Mouse (Mus musculus) bone marrow, adult 2 months (tissue): ENCODE measurements at regions not wholly inside any gene's neighbourhood (a gene's known extent, or its start where the extent isn't known, plus 50 kb on each side); places are given as distances from the start of the nearest gene placed in this dataset.

ENCODE experiments used
- H3K27ac ChIP-seq: fragments of 200-500 bp; 2 replicates; pipeline ENCODE4 v1.5.1; 2012; ENCODE audit warnings: low read depth, mild to moderate bottlenecking, control low read depth, inconsistent platforms, low read length; ENCODE audit not compliant: control insufficient read depth, poor library complexity, insufficient read depth
- H3K4me1 ChIP-seq: fragments of 200-500 bp; 2 replicates; pipeline ENCODE4 v1.6.1; 2011; ENCODE audit warnings: low read length; ENCODE audit not compliant: control insufficient read depth, insufficient read depth
- H3K4me3 ChIP-seq: fragments of 200-500 bp; replicated peaks from 2 replicates; pipeline ENCODE3; 2011; ENCODE audit warnings: mild to moderate bottlenecking, low read depth, low read length, control low read depth; ENCODE audit not compliant: control insufficient read depth
- CTCF ChIP-seq: fragments of 200-500 bp; IDR thresholded peaks from 2 replicates; pipeline ENCODE4 v1.5.1; 2011; ENCODE audit warnings: low read length, control low read depth; ENCODE audit not compliant: control insufficient read depth, insufficient read depth
- POLR2A ChIP-seq: fragments of 200-500 bp; IDR thresholded peaks from 2 replicates; pipeline ENCODE4 v1.6.1; 2011; ENCODE audit warnings: low read depth, mild to moderate bottlenecking, control low read depth, low read length, borderline replicate concordance; ENCODE audit not compliant: control insufficient read depth
- WGBS: fragments of 180-500 bp; shearing (Covaris S2); methylation state at CpG from one replicate; pipeline ENCODE4 v1.1.7; 2018; 5-methylcytosine and 5-hydroxymethylcytosine counted together

DNA sequence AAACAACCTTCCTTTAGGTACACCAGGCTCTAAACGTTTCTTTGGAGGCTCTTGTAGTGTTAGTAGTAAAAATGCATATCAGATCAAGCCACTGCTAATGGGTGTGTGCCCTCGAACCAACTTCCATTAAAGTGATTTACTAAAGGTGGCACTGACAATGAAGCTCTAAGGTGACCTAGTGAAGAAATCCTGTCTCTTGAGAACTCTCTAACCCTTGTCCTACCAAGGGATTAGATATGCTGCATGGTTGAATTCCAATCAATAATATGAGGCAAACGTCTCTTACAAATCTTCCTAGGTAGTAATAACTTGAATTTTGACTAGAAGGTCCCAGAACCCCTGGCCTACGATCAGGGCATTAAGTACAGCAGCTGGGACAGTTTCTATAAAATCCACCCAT is 640.7 kb downstream of the Pard3 start:
- no peak overlapping the region for H3K4me3 ChIP-seq
- TF ChIP-seq POLR2A: no peak
- no peak for TF ChIP-seq CTCF
- 69% methylated on average over 4 of the region's 4 CpGs for WGBS

DNA sequence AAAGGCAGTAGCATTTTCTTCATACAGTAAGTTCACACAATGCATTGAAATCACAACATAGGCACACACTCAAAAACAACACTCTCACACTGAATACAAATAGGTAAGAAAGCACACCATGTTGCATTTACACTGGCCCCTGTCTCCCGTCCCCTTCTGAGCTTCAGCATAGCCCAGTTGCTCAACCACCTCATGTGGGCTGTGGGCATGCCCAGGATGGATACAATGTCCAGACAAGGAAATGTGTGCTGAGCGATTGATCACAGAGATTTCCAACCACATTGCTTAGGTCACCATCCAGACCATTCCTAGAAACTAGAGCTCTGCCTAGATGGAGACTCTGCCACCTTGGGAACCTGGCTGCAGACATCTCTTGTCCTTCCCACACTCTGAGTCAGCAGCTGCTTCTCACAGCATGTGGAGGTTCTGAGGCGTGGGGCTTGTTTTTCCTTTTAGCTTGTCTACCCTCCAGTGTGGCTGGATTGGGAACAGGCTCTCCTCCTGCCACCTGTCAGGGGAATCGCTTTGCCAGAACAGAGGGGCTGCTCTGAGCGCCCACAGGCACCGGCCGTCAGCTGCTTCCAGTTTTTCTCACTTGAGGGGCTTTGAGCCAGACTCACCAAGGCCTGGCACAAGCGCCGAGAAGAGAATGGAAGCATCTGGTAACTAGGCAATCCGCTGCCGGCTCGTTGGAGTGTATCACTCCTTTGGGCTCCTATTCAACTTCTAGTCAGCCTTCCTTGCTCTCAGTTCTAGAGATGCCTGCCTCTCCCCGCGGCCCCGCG is 642.5 kb downstream of the Pard3 start:
- TF ChIP-seq POLR2A (no peak), CTCF (no peak)
- H3K4me3 ChIP-seq: no peak overlapping the region
- H3K27ac ChIP-seq: no peak overlapping the region
- no peaks in the 10 kb centered on the region for H3K4me1 ChIP-seq
- WGBS: 78% methylated on average over 16 of the region's 16 CpGs

More for the DNA sequence above, 640.7 kb downstream of the Pard3 start:
- Histone ChIP-seq H3K27ac (no peak overlapping the region), H3K4me1 (no peaks in the 10 kb centered on the region)

DNA sequence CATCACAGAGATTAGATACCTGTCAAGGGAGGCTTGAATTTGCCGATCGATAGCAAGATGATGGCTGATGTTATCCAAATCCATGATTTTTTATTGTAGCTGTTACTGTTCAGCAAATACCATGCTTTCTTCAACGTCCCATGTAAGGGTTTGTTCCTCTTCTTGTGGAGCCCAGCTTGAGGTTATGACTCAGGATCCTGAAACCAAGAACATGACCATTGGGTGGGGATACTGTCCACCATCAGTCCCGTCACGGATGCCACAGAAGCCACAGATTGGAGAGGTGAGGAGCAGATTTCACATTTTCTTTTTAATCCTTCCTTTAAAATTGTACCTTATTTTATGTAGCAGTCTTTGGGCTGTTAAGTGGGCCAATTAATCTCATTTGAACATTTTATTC is 645.7 kb downstream of the Pard3 start:
- no peak for TF ChIP-seq POLR2A
- TF ChIP-seq CTCF: no peak
- WGBS: 47% methylated on average over 5 of the region's 5 CpGs

DNA sequence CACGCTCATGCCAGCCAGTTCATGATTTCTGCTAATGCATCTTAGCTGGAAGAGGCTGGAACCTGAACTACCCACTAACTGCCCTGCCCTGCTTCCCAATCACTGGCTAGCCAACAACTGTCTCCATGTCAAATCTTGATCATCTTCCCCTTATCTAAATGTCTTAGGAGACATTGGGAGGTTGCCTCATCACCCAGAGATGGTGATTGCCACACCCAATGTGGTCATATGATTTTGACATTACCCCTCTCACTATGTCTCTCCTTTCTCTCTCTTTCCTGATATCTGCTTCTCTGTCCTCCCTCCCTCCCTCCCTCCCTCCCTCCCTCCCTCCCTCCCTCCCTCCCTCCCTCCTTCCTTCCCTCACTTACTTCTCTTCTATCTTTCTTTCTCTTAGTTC is 643.3 kb upstream of the Nrp1 start:
- Histone ChIP-seq H3K27ac (no peak overlapping the region), H3K4me3 (no peak overlapping the region), H3K4me1 (no peaks in the 10 kb centered on the region)
- TF ChIP-seq CTCF (no peak), POLR2A (no peak)
- 74% methylated on average over 1 of the region's 1 CpGs for WGBS

More for the DNA sequence above, 645.7 kb downstream of the Pard3 start:
- Histone ChIP-seq H3K4me1 (no peaks in the 10 kb centered on the region), H3K27ac (no peak overlapping the region), H3K4me3 (no peak overlapping the region)

DNA sequence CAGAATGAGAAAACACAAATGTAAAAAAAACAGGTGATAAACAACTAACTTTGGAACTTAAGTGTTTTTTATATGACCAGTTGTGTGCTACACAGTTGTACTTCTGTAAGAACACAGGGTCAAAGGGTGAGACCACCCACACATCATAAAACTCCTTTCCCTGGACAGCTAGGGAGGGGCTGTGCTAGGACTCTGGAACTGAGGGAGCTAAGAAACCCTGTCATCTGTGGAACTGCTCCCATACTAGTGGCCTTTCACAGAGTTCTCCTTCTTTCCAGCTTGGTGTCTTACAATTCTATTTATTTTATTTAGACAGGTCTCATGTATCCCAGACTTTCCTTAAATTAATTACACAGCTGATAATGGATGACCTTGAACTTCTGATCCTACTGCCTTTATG is 640.4 kb upstream of the Nrp1 start:
- no peak overlapping the region for H3K27ac ChIP-seq
- no peaks in the 10 kb centered on the region for H3K4me1 ChIP-seq
- TF ChIP-seq CTCF (no peak), POLR2A (no peak)
- no peak overlapping the region for H3K4me3 ChIP-seq

GRCm38 (mm10) chr8:127719881-127720280 is 638.5 kb upstream of the Nrp1 start:
- 43% methylated on average over 6 of the region's 6 CpGs for WGBS

GRCm38 (mm10) chr8:127720593-127721290 is 637.7 kb upstream of the Nrp1 start:
- H3K4me1 ChIP-seq: no peaks in the 10 kb centered on the region
- no peak overlapping the region for H3K4me3 ChIP-seq
- no peak overlapping the region for H3K27ac ChIP-seq
- 46% methylated on average over 6 of the region's 6 CpGs for WGBS
- TF ChIP-seq CTCF (no peak), POLR2A (no peak)

More at GRCm38 (mm10) chr8:127719881-127720280, 638.5 kb upstream of the Nrp1 start:
- Histone ChIP-seq H3K27ac (no peak overlapping the region), H3K4me3 (no peak overlapping the region), H3K4me1 (no peaks in the 10 kb centered on the region)
- TF ChIP-seq POLR2A (no peak), CTCF (no peak)

DNA sequence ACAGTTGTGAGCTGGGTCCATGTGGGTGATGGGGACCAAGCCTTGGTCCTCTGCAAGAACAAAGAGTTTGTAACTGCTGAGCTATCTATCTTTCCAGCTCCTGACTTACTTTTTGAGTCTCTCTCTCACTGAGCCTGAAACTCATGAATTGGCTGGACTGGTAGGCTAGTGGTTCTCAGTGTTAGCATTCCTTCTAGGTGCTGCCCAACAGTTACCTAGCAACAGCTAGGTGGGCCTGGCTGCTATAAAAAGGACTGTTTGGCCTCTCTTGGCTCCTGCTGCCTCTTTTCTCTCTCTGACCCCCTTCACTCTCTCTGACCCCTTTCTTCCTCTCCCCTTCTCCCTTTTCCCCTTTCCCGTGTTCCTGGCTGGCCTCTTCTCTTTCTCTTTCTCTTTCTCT is 636.8 kb upstream of the Nrp1 start:
- H3K4me3 ChIP-seq: no peak overlapping the region
- 40% methylated on average over 1 of the region's 1 CpGs for WGBS
- H3K4me1 ChIP-seq: no peaks in the 10 kb centered on the region
- H3K27ac ChIP-seq: no peak overlapping the region
- TF ChIP-seq POLR2A: no peak
- TF ChIP-seq CTCF: no peak
